Mouse (Mus musculus) midbrain, embryonic 10.5 days (tissue): Measurements from ENCODE around the gene 2410015M20Rik. TPM values are rescaled to one million over a fixed set of nuclear protein-coding genes. Genes with fewer than 3 reads are reported as not detected.
A peak's percentile ranks its signal among the peaks of the same experiment; 100 is the strongest.
"Not testable (repeated sequence)": the region's sequence is repeated elsewhere in the genome, so short reads cannot be mapped to it uniquely, and the experiment has no call there.

Source experiments
- DNase-seq: peaks from one replicate; pipeline ENCODE4 v3.0.0-alpha.2; 2017; ENCODE audit warnings: low spot score
- H3K27ac ChIP-seq: fragments of 300-500 bp; sonication (generic); replicated peaks from 2 replicates; pipeline ENCODE4 v1.5.1; 2016; ENCODE audit warnings: mild to moderate bottlenecking
- H3K27me3 ChIP-seq: fragments of 300-500 bp; sonication (generic); 2 replicates; pipeline ENCODE4 v1.6.1; 2016; ENCODE audit warnings: low read depth, mild to moderate bottlenecking; ENCODE audit not compliant: poor library complexity, severe bottlenecking
- H3K36me3 ChIP-seq: fragments of 300-500 bp; sonication (generic); 2 replicates; pipeline ENCODE4 v1.6.1; 2016; ENCODE audit warnings: mild to moderate bottlenecking, moderate library complexity
- H3K4me1 ChIP-seq: fragments of 300-500 bp; sonication (generic); 2 replicates; pipeline ENCODE4 v1.6.1; 2016
- H3K4me3 ChIP-seq: fragments of 300-500 bp; sonication (generic); 2 replicates; pipeline ENCODE4 v1.5.1; 2016; ENCODE audit warnings: mild to moderate bottlenecking, moderate library complexity
- H3K9me3 ChIP-seq: fragments of 300-500 bp; sonication (generic); replicated peaks from 2 replicates; pipeline ENCODE4 v1.6.1; 2016; ENCODE audit warnings: mild to moderate bottlenecking
- WGBS: fragments of 180-500 bp; shearing (Covaris S2); methylation state at CpG from one replicate; pipeline ENCODE4 v1.1.7; 2016; 5-methylcytosine and 5-hydroxymethylcytosine counted together
- polyA plus RNA-seq: library from polyadenylated mRNA; unstranded; fragments of >200 nt; fragmentation: Nextera tagmentation; extraction: Ambion mirVana; gene quantifications from 2 replicates; pipeline ENCODE4 v1.2.1, GENCODE M21; 2016

The 2410015M20Rik gene
- 197 and 202 TPM in 2 replicates for polyA plus RNA-seq

DNA sequence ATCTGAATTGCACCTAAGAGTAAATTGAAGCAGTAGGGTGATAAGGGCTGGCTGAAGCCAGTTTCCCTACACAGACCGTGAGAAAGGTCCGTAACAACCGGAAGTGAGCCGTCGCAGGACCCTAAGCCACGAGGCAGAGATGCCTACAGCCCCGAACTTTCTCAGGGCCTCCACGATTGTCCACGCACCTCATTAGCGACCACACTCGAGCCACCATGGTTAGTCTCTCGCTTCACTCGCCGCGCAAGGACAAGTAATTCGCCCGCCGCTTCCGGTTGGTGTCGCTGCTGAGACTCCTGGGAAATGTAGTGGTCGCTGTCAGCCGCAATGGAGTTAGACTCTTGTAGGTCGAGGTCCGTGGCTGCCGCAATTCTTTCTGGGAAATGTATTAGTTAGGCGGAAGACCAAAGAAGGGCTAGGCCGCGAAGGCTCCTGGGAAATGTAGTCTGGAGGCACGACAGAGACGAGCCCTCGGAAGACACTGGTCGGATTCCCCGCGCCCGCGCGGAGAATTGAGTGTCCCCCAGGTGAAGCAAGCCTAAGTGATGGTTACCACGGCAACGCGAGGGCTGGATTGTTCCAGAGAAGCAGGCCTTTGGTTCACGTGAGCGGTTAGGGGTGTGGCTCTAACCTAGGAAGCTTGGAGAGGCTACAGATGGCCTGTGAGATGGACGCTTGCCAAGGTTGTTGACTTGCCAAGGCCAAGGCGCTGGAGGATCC, at the start of gene 2410015M20Rik:
Gene 2410015M20Rik (minus strand): TSS at position 320 of the 720 bp plus-strand sequence.
- peaks cover 43% of the 10 kb centered on the region for H3K36me3 ChIP-seq
- peak; percentile 93 for DNase-seq
- no peaks in the 10 kb centered on the region for H3K9me3 ChIP-seq
- H3K27ac ChIP-seq = peak within 1 kb of the TSS; percentile 89
- H3K27me3 ChIP-seq = no peaks in the 10 kb centered on the region
- under 1% methylated on average over 44 of the region's 44 CpGs for WGBS
- H3K4me3 ChIP-seq = peak within 1 kb of the TSS; percentile 72
- peaks cover 51% of the 10 kb centered on the region for H3K4me1 ChIP-seq

DNA sequence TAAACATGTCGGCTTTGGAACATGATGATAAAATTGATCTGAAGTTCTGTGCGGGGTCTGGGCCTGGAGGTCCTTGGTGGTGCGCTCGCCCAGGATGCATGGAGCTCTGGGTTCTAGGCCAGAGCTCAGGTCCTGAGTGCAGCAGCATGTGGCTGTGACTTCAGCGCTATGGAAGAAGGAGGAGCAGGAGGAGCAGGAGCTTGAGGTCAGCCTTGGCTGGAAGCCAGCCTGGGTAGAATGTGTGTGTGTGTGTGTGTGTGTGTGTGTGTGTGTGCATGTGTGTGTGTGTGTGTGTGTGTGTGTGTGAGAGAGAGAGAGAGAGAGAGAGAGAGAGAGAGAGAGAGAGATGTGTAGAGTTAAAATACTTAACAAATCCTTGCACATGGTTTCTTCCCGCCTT, 46.6 kb upstream of the 2410015M20Rik start:
- peaks cover 10% of the 10 kb centered on the region; the same call in 1 of the 2 replicates for H3K4me1 ChIP-seq
- 94% methylated on average over 6 of the region's 6 CpGs for WGBS
- DNase-seq = no peak

DNA sequence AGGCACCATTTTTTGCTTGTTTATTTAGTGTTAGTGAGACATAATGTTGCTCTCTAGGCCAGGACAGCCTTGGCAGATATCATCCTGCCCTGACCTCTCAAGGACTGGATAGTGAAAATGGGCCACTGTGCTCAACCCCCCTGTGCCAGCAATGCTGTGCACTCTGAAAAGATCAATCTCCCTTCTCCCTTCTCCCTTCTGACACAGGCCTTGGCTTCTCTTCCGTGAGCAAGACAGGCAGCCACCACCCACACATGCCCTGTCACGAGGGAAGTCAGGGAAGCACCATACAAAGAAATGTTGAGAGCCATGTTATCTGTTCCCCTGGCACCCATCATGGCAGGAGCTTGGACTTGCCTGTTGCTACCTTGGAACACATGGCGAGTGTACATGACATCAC, 45.7 kb upstream of the 2410015M20Rik start:
- H3K27me3 ChIP-seq = no peaks in the 10 kb centered on the region
- H3K36me3 ChIP-seq = no peaks in the 10 kb centered on the region
- no peak for DNase-seq
- H3K27ac ChIP-seq = no peak overlapping the region
- 86% methylated on average over 3 of the region's 3 CpGs for WGBS
- H3K4me1 ChIP-seq = peaks cover 5% of the 10 kb centered on the region; the same call in 1 of the 2 replicates
- no peaks in the 10 kb centered on the region for H3K9me3 ChIP-seq
- no peak overlapping the region for H3K4me3 ChIP-seq

More for the DNA sequence above, 46.6 kb upstream of the 2410015M20Rik start:
- Histone ChIP-seq H3K27ac (no peak overlapping the region), H3K27me3 (no peaks in the 10 kb centered on the region), H3K9me3 (no peaks in the 10 kb centered on the region), H3K36me3 (no peaks in the 10 kb centered on the region), H3K4me3 (no peak overlapping the region)

DNA sequence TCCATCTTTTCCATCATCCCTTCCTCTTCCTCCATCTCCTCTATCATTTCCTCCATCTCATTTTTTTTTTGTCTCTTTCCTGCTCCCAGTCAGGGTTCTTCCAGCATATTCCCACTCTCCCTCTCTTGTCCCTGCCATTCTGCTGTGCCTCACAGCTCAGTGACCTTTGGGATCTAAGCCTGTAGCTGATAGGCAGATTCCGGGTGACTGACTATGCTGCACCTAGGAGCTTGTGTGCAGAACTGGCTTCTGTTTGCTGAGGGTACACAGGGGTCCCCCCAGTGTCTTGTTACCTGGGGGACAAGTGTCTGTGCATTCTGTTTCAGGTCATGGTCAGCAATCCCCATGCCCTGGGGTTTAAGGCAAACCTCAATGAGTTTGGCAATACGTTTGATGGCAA, 45.2 kb upstream of the 2410015M20Rik start:
- H3K36me3 ChIP-seq = no peaks in the 10 kb centered on the region
- no peak for DNase-seq
- H3K4me1 ChIP-seq = peaks cover under 1% of the 10 kb centered on the region; the same call in 1 of the 2 replicates
- WGBS = 79% methylated on average over 2 of the region's 2 CpGs
- no peak overlapping the region for H3K4me3 ChIP-seq
- H3K9me3 ChIP-seq = no peaks in the 10 kb centered on the region
- no peaks in the 10 kb centered on the region for H3K27me3 ChIP-seq
- H3K27ac ChIP-seq = no peak overlapping the region

DNA sequence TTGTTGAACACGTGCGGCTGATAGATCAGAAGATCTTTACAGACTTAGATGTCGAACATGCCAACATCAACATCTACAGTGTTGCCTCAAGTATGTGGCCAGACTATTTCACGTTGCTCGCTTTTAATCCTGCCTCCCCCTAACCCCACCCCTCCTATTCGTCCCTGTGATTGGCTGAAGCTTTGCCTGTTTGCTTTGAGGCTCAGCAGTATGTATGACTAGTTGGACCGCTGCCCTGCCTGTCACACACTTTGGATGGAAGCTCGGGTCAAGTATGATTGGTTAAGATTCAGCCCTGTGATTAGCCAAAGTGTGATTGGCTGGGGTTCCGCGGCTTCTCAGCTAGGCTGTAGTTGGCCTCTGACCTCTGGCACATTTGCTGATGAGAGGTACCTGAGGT, 42.2 kb upstream of the 2410015M20Rik start:
- Histone ChIP-seq H3K9me3 (no peaks in the 10 kb centered on the region), H3K4me1 (no peaks in the 10 kb centered on the region), H3K36me3 (no peaks in the 10 kb centered on the region), H3K27me3 (no peaks in the 10 kb centered on the region; the same call in 1 of the 2 replicates), H3K27ac (no peak overlapping the region), H3K4me3 (no peak overlapping the region)
- DNase-seq = no peak
- WGBS = 42% methylated on average over 10 of the region's 10 CpGs

DNA sequence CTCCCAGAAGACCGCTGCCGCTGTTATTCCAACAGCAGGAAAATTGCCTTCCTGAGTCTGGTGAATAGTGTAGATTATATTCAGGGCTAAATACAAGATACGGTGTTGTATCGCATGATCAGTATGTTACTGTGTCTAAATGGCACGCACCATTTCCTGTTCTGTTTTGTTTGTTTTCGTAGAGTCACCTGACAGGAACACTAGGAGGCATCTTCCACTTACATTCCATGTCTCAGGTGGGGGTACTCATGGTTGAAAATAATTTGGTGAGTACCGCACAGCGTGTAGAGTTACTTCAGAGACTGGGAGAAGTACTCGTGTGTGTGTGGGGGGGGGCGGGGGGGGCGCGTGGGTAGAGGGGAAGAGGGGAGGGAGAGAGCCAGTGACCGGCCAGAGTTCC, 38.0 kb upstream of the 2410015M20Rik start:
- Histone ChIP-seq H3K9me3 (no peaks in the 10 kb centered on the region), H3K4me1 (no peaks in the 10 kb centered on the region), H3K4me3 (no peak overlapping the region), H3K27ac (no peak overlapping the region), H3K36me3 (no peaks in the 10 kb centered on the region), H3K27me3 (no peaks in the 10 kb centered on the region; the same call in 1 of the 2 replicates)
- WGBS = 66% methylated on average over 12 of the region's 13 CpGs
- DNase-seq = no peak

DNA sequence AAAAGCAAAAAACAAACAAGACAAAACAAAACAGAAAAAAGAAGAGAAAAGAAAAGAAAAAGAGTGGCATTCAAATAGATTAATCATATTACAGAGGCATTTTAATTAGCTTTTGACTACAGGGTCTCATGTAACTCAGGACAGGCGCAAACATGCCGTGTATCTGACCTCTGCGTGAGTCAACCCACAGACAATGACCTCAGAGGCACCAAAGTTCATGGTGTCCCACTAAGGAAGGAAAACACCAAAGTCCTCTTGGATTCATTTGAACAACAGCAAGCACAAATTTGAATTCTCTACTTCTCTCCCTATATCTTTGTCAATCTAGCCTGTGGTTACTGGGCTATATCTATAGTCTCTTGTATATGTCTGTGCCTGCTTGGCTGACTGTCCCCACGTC, 33.7 kb upstream of the 2410015M20Rik start:
- Histone ChIP-seq H3K4me1 (no peaks in the 10 kb centered on the region), H3K36me3 (no peaks in the 10 kb centered on the region), H3K27me3 (no peaks in the 10 kb centered on the region; the same call in 1 of the 2 replicates), H3K9me3 (no peaks in the 10 kb centered on the region), H3K27ac (no peak overlapping the region), H3K4me3 (no peak overlapping the region)
- DNase-seq = no peak
- 87% methylated on average over 4 of the region's 4 CpGs for WGBS

DNA sequence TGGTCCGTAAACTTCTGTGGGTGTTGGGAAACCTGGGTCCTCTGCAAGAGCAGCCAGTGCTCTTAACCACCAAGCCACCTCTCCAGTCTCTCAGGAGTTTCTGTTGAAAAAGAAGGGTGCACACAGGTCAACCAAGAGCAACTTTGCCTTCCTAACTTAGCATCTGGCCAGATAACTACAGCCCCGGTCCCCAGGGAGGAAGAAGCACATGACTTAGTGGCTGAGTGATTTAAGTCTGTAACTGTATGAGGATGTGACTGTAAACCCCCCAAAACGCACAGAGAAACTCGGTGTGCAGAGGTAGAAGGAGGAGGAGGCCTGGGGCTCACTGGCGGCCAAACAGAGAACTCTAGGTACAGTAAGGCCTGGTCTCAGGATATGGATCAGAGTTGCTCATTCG, 24.5 kb upstream of the 2410015M20Rik start:
- no peak for DNase-seq
- Histone ChIP-seq H3K27ac (no peak overlapping the region), H3K4me1 (no peaks in the 10 kb centered on the region), H3K27me3 (no peaks in the 10 kb centered on the region), H3K4me3 (no peak overlapping the region), H3K9me3 (no peaks in the 10 kb centered on the region), H3K36me3 (no peaks in the 10 kb centered on the region)
- WGBS = 87% methylated on average over 6 of the region's 6 CpGs

DNA sequence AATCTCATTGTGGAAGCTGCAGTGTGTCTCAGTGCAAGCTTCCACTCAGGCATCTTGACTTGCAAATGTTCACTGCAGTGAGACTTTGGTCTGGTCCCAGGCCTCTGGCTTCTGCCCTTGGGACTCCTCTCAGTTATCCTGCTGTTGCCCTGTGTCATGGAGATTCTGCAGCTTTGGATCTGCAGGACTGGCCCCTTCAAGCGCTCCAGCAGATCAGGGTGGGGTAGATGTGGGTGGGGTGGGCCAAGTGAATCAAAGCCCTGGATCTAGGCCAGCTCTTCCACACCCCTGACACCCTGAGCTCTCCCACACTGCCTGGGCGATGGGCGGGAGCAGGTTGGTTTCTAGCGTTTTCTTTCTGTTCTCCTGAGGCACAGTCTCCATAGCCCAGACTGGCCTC, 22.2 kb upstream of the 2410015M20Rik start:
- 62% methylated on average over 4 of the region's 4 CpGs for WGBS
- no peak for DNase-seq

DNA sequence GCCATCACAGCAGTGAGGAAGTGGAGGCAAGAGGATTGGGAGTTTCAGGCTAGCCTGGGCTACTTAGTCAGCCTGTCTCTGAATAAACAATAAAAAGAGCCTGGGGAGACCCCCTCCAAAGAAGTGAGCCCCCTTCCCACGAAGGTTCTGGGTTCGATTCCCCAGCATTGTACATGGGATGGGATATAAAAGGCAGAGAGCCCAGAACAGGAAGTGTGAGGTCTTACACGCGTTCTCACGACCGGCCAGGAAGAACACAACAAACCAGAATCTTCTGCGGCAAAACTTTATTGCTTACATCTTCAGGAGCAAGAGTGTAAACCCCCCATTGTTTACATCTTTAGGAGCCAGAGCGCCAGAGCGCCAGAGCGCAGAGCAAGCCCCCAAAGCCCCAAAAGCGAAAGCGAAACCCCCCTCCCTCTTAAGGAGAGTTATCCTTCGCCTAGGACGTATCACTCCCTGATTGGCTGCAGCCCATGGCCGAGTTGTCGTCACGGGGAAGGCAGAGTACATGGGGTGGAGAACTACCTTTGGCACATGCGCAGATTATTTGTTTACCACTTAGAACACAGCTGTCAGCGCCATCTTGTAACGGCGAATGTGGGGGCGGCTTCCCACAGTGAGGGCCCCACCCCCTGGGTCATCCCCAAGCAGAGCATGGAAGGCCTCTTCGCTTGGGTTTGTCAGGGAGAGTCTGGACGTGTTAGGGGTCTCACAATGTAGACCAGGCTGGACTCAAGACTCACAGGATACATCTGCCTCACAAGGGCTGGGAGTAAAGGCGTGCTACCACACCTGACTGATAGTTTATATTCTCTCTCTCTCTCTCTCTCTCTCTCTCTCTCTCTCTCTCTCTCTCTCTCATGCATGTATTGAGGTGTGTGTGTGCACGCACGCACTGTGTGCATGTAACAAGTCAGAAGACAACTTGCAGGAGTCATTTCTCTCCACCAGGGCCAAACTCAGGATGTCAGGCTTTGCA, 20.5 kb upstream of the 2410015M20Rik start:
- not testable (repeated sequence) for H3K36me3 ChIP-seq, H3K27ac ChIP-seq, H3K4me3 ChIP-seq, H3K9me3 ChIP-seq, H3K27me3 ChIP-seq, DNase-seq
- peaks cover 22% of the 10 kb centered on the region for H3K4me1 ChIP-seq
- WGBS = 89% methylated on average over 27 of the region's 27 CpGs

More for the DNA sequence above, 22.2 kb upstream of the 2410015M20Rik start:
- peaks cover 10% of the 10 kb centered on the region for H3K4me1 ChIP-seq
- no peaks in the 10 kb centered on the region for H3K27me3 ChIP-seq
- no peaks in the 10 kb centered on the region for H3K36me3 ChIP-seq
- H3K27ac ChIP-seq = no peak overlapping the region
- no peaks in the 10 kb centered on the region for H3K9me3 ChIP-seq
- no peak overlapping the region for H3K4me3 ChIP-seq

DNA sequence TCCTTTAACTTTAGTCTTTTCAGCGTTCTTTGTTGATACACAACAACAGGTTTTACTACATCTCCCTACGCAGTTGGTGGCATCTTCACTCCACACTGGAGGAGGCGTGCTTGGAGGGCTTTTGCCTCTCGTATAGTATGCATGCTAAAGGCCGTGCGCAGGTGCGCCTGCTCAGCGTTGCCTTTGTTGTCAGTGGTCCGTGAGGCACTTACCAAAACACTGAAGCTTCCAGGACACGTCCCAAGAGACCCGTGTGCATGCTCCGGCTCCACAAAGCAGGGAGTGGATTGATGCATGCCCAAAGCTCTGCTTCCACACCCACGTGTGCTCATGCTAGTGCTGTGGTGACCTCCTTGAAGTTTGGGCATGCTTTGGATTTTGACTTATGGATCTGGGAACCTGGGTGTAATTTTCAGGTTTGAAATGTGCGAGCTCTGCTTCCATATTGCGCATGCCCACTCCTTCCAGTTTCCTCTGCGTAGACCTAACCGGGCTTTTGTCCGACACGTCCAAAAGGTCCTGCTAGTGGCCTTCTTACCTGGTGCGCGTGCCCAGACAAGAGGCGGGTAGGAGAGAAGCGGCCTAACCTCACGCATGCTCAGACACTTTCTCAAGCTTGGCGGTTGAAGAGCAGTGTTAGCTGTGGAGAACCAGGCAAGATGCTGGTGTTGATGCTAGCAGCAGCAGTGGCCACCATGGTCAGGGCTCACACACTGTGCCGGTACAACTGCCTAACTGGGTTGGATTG, 18.1 kb upstream of the 2410015M20Rik start, which contains the start of gene Catsperd:
Gene Catsperd (plus strand): TSS at position 614 of the 748 bp plus-strand sequence.
- Histone ChIP-seq H3K36me3 (peaks cover 27% of the 10 kb centered on the region), H3K4me1 (peaks cover 26% of the 10 kb centered on the region), H3K27ac (peak within 1 kb of the TSS; percentile 90), H3K4me3 (peak within 1 kb of the TSS; percentile 83), H3K27me3 (no peaks in the 10 kb centered on the region), H3K9me3 (no peaks in the 10 kb centered on the region)
- WGBS = 10% methylated on average over 26 of the region's 26 CpGs
- DNase-seq = no peak
